Mouse (Mus musculus) cerebellum, postnatal 4 days (tissue): ENCODE measurements around the gene Adra1d.
A peak's percentile ranks its signal among the peaks of the same experiment; 100 is the strongest.

Experiments used
- DNase-seq, 2 experiments: peaks; one replicate each; pipeline ENCODE4 v3.0.0; 2022; ENCODE audit warnings: low spot score in 2 of 2, mixed read lengths in 1 of 2

Adra1d gene

DNA sequence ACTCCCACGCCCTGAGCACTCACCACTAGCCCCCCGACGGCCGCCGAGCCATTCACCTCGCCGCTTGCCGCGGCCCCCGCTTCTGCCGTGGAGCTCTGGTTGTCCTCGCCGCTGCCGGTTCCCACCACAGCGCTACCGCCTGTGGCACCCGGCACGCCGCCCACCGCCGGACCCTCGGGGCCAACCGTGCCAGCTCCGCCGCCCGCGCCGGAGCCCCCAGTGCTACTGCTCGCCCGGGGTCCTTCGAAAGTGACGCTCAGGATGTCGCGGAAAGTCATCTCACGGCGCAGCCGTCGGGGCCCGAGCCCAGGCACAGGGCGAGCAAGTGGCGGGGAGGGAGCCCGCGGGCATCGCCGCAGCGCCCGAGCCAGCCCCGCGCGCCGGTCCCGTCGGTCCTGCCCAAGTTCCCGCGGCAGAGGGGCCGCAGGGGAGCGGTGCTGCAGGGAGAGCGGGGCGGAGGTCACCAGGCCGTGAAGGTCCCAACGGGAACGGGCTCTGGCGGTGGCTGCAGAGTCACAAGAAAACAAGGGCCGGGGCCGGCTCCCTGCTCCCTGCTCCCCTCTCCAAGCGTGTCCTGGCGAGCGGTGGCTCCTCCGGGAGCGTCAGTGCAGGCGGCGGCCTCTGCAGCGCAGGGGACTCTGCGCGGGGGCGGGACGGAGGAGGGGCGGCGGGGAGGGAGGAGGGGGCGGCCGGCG lies at the start of gene Adra1d:
Gene Adra1d (minus strand): TSS at position 393 of the 695 bp plus-strand sequence.
- peak in 1 of 2 experiments; percentile 21 for DNase-seq

DNA sequence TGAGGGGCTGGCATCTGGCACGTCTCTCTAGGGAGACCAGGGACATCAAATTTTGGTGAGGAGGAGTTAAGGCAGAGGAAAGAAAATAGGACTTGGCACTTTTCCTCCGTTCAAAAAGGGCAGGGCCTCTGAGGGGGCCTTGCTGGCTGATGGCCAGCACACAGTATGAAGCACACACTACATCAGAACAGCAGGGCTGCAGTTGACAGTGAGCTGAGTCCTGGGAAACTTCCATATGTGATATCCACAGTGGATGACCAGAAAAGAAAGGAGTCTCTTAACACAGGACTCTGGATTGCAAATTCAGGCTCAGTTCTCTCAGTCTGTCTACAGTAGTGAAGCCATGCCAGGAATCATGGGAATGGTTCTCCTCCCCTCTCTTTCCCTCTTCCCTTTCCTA lies 39.8 kb upstream of the Adra1d start:
- DNase-seq, result no peak

DNA sequence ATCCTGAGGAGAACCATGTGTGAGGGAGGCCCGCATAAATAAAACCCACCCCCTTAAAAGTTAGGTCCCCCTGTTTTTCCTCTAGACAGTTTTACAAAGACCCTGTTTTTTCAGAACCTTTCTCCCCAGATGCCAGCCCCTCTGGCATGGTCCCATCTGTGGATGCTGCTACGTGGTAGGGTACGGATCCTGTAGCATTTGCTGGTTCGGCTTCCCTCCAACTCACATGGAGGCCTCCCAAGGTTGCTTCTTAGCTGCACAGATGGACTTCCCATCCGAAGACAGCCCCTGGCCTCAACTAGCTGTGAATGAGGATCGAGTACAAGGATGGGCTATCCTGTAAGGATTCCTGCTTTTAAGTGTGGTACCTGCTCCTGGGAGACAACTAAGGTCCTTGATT lies 32.8 kb upstream of the Adra1d start:
- DNase-seq, result no peak

DNA sequence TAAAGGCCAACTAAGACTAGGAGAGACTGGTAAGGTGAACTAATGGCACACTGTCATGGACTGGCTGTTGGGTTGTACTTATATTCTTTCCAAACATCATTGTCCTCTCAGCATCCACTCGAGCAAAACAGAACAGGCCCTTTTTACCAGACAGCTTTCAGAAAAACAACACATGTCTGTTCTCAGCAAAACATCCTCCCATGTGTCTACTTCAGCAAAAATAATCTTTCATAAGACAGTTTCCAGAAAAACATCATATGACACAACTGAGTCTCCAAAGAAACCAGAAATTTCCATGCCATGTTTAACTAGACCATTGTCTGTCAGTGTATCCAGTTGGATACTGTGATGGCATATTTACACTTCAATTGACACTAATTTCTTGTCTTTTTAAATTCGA lies 25.4 kb upstream of the Adra1d start:
- DNase-seq, result no peak

DNA sequence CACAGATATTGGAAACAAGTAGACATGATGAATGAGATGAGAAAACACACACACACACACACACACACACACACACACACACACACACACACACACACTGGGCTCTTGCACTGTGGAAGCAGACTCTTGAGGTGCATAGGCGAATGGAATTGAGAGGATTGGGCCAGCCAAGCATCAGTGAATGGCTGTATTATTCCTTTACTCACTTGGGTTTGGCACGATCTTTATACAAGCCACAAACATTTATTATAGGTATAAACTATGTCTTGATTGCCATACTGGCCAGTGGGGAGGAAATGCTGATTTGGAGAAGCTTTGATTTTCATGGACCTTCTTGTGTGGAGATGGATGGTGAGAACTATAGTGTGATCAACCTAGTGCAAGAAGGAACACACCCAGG lies 19.4 kb upstream of the Adra1d start:
- no peak for DNase-seq

DNA sequence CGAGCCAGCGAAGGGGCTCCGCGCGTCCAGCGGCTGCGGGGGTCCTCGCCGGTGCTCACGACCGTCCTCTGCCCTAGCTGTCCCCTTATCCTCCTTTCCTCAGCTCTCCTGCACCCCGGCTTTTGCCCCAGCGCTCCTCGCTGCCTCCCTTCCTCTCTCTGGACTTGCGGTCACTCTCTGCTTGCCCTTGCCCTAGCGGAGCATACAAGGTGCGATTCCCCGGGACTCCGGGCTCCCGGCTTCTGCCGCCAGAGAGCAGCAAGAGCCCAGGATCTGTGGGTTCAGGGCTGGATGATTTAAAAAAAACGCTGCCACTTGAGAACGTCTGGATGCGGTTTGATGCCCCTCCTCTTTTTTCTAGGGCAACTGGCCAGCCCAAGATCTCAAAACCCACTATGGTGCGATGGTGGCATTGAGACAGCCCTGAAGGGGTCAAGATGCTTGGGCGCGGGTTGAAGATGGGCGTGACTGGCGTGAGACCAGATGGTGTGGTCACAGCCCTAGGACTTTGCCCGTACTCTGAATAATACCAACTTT lies 571 bp upstream of the Adra1d start:
- DNase-seq, result peak; percentile 44 to 77

DNA sequence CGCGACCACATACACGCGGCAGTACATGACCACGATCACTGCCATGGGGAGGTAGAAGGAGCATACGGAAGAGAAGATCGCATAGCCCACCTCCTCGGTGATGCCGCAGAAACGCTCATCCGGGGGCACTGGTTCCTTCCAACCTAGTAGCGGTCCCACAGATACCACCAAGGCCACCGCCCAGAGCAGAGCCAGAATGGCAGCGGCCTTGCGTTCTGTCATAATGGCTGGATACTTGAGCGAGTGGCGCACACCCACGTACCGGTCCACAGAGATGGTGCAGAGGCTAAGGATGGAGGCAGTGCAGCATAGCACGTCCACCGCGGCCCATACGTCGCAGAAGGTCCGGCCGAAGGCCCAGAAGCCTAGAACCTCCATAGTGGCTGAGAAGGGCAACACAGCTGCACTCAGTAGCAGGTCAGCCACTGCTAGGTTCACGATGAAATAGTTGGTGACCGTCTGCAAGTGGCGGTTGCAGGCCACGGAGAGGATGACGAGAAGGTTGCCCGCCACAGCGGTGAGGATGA lies 676 bp downstream of the Adra1d start:
- no peak for DNase-seq

DNA sequence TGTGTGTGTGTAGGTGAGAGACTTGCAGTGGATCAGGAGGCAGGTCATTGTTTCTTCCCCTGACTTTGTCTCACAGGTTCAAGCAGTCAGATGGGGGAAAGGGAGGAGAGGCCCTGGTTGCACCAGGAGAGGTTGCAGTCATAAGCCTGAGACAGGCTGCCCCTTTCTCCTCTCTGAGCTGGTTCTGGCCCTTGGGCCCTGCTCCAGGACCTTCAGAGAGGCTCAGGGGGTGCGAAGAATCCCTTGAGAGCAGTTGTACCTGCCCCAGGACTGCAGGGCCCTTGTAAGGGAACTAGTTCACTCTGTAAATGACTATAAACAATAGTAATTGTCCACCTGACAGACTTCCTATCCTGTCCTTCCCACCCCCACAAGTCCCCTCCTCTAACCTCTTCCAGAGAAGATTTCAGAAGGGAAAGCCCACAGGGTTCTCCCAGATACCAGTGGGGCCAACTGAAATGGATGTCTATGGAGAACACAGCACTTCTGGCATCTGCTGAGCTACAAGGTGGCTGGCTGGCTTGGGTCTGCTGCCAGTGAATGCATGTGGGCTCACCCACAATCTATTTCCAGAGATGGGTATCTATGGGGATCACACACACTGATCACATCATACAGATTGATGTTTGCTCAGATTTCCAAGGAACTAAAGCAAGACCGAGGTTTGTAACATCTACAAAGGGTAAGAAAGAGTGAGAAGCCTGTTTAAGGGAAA lies 1.7 kb downstream of the Adra1d start:
- peak in 1 of 2 experiments; percentile 14 for DNase-seq

DNA sequence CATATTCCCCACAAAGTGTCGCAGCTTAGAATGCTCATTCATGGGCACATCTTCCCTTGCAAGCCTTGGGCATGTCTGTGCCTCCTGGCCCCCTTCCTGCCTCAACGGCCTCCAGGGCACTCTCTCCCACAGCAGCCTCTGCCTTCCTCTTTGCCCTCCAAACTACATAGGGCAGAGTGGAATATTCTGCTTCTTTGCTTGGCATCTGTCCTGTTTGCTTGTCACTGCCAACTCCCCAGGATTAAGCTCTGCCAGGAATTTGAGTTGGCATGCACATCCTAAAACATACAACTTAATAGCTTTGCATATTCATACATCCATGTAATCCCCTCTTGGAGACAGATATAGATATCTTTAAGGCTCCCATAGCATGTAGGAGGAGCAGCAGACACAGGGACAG lies 4.2 kb downstream of the Adra1d start:
- DNase-seq, result no peak

DNA sequence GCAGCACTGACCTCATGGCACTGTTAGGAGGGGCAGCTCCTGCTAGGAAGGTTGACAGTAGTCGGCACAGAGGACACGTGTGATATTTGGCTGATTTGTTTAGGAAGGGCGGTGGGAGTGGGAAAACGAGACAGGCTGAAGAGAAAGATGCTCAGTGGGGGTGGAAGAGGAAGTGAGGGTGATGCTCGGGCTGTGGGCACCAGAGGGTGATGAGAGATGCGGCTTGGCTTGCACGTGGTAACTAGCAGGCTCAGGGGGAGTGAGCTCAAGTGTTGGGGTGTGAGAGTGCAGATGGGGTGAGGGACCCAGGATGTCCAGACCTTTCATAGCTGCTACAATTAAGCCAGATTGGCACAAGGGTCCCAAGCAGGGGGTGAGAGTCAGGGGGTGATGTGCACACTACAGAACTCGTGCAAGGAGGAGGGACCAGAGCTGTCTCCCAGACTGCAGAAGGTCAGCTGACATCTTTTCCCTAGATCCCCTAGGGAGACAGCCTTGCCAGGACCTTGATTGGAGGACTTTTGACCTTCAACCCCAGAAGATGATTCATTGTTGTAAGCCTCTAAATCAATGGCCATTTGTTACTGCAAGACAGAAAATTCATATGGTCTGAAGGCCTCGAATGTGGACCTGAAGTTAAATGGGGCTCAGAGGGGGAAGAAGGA lies 9.2 kb downstream of the Adra1d start:
- DNase-seq, result no peak

DNA sequence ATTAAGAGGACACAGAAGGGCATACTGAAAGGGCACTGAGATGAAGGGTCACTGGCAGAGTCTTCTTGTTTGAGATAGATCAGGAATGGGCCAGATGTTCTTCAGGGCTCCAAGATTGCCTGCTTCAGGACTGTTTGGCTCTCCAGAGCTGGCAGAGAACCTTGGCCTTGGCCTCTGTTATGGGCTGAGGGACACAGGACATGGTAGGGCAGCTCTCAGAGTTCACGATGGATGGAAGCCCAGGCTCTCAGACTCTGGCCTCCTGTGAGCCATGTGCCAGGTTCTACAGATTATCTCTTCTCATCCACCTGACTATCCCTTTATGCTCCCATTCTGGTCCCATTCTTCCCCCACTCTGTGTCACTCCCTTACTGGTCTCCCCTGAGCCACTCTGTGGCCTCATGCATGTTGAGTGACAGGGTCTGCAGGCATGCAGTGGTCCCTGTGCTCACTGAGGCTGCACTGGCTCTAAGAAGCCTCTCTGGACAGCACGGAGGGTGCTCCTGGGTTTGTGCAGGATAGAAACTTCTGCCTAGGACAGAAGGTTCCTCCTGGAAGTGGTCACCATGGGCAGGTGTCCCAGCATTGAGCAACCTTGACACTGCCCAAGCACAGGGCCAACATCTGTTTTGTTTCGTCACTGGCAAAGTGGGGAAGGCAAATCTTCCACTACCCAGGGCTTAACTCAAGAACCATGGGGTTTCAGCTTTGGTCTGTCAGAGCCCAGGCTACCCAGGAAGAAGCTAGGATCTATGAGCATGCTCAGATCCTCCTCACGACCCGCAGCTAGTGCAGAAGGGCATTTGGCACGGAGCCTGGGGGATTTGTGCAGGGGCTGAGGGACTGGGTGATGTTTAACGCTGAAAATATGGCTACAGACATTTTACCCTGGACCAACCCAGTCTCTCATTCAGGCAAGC lies 10.1 kb downstream of the Adra1d start:
- DNase-seq, result no peak

DNA sequence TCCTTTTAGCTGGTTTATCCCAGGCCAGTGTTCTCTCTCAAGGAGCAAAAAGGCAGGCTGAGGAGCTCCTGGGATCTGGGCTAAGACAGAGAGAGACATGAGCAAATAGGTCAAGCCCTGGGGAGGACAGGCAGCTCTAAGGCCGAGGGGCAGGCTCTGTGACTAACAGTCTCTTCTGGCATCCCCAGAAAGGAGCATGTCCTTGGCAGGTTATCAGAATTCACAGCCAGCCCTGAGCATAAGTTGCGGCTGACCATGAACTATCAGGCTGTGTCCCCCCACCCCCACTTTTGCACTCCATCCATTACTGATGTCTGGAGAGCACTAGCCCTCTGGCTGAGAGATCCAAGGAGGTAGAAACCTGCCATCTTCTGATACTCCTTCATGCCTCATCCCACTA lies 11.2 kb downstream of the Adra1d start:
- no peak for DNase-seq

DNA sequence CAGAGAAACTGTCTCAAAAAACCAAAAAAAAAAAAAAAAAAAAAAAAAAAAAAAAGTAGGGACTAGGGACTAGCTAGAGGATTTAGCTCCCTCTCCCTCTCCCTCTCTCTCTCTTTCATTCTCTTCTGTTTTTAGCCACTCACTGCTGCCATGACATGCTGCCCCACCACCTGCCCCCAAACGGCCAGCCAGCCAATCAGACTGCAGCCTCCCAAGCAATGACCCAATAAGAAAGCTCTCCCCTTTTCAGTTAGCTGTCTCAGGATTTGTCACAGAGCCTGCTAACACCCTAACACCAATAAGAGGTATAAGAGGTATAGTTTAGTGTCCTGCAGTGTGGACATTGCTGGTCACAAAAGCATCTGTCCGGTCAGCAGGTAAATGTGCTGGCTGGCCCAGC lies 11.6 kb downstream of the Adra1d start:
- DNase-seq, result no peak

DNA sequence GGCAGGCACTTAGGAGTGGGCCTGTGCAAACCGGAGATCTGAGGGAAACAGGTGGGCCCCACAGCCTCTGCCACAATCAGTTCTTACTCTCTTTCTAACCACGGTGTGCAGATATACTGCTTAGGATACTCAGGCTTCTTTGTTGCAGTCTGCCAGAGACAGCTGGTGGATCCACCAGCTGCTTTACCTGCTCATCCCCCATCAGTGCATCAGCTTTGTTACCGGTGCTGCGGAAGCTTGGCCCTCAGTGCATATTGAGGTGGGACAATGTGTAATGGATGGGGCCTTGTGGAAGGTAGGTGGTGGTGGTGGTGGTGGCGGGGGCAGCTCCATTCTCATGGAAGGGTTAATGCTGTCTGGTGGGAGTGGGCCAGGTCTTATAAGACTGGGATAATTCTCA lies 13.0 kb downstream of the Adra1d start:
- DNase-seq, result no peak

DNA sequence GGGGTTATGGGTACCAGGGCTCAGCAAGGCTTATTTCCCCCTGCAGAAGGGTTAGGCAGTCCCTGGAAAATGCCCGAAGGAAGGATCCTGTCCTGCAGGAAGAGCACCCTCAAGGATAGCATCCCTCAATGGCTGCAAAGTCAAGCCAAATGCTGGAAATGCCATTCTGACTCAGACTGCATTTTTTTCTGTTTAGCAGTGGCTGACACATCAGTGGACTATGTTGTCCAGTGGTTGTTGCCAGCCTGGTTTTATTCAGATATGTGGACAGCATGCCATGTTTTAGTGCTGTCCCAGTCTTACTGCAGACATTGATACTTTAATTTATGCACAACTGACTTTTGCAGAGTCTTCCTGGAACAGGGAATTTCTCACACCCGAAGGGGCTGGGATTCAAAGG lies 13.8 kb downstream of the Adra1d start:
- DNase-seq, result no peak

DNA sequence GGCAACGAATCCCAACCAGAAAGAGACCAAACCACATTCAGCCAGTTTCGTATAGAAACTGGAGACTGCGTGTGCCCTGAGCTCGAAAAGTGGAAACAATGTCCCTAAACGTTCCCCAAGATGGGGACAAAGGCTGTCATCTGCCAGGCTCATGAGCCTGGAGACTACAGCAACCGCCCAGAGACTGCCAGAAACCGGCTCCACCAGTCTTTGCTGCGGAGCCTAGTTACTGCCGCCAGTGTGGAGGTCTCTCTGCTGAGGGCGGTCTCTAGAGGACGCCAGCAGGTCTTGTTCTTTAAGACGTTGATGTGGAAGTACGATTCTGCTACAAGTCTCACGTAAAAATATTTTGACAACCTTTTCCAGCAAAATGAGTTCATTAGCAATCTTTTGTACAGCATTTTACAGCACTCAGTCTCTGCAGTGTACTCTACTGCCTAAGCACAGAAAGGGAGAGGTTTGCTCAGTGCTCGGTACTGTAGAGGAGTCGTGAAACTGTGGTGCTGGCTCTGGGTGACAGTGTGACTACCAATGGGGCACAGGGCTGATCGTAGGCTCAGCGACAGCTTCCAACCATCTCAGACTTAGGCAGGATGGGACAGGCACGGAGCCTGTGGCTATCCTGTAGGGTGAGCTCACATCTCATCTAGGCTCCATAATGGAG lies 15.2 kb downstream of the Adra1d start:
- no peak for DNase-seq

DNA sequence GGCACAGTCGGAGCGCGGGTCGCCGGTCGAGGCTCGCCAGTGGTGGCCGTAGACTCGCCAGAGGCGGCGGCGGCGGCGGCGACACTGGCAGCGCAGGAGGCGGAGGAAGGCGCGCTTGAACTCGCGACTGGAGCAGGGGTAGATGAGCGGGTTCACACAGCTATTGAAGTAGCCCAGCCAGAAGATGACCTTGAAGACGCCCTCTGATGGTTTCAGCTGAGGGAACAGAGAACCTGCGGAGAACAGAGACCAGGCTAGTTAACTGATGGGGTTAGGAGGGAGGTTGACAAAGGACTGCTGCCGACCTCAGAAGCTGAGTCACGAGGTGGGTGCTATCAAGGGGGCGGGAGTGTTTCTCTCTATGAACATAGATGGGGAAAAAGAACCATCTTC lies 15.8 kb downstream of the Adra1d start:
- DNase-seq, result no peak

DNA sequence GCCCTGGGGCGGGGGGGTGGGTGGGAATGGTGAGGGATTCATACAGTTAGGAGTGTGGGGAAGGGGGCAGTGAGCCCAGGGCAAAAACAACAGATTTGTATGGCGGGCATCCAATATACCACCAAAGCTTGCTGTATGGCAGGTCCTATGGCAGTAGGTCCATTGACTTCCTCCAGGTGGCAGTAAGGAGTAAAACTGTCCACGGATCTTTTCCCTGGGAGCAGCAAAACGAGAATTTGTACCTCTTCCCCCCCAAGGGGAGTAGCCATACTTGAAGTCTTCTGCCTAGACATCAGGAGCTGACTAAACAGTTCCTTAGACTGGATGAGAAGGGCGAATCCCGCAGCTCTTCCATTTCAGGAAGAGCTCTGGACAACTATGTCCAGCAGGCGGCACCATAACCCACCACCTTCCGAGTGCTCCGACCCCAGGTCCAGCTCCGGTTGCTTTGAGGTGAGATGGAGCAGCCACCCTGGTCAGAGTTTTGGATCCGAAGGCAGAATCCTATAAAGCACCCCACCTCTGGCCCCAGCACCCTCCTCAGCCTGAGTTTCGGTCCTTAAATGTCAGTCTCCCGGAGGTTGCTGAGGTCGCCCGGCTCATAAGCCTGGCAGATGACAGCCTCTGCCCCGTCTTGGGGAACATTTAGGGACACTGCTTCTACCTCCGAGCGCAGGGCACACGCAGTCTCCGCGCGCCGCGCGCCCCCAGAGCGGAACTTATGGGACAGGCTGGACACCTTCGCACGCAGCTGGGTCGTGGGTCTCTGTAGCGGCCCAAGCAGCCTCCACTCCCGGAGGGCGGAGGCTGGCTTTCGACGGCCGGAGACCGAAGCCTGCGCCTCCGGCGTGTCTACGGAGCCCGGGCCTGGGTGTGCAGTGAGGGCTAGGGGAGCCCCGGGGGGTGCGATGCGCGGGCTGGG lies 16.4 kb downstream of the Adra1d start:
- peak; percentile 39 to 66 for DNase-seq

DNA sequence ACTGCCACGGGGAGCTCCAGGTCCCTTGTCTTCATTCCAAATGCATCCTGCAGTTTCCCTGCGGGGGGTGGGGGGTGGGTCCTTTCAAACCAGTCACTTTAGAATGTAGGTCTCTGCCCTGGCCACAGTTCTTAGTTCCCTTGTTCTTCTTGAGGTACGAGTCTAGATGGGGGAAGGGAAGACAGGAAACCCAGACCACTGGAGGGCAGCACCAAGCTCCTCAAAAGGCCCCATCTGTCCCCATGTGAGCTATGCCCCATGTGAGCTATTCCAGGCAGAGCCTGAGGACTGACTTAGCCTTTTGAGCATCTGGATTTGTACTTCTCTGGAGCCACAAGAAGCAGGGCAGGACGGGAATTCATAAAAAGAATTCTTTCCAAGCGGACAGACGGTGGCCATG lies 19.6 kb downstream of the Adra1d start:
- no peak for DNase-seq

DNA sequence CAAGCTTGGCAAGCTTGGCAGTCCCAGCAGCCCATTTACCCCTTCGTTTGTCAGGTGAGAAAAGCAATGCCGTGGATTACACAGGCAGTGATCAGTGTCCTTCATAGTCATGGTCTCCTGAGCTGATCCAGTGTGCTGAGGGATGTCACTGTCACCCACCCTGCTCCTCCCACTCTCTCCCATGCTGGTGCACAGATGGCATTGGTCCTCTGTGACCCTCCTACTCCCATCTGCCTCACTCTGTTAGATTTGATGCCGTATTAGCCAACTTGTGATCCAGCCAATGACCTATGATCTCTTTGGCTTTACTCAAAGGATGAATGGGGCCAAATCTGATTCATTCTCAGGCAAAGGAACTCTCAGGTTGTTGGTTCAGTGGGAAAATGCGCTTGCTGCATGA lies 20.4 kb downstream of the Adra1d start:
- DNase-seq, result no peak
